Mouse (Mus musculus) cerebellum, adult 2 months (tissue): Measurements from ENCODE around the gene Ap3d1.

Source experiments
- CTCF ChIP-seq: fragments of 200-500 bp; IDR thresholded peaks from 2 replicates; pipeline ENCODE4 v1.5.1; 2011; ENCODE audit warnings: low read depth, mild to moderate bottlenecking, control low read depth, low read length, moderate library complexity, borderline replicate concordance; ENCODE audit not compliant: insufficient read depth
- POLR2A ChIP-seq: fragments of 200-500 bp; IDR thresholded peaks from 2 replicates; pipeline ENCODE4 v1.6.1; 2011; ENCODE audit warnings: low read length, control low read depth, borderline replicate concordance; ENCODE audit not compliant: insufficient read depth

DNA sequence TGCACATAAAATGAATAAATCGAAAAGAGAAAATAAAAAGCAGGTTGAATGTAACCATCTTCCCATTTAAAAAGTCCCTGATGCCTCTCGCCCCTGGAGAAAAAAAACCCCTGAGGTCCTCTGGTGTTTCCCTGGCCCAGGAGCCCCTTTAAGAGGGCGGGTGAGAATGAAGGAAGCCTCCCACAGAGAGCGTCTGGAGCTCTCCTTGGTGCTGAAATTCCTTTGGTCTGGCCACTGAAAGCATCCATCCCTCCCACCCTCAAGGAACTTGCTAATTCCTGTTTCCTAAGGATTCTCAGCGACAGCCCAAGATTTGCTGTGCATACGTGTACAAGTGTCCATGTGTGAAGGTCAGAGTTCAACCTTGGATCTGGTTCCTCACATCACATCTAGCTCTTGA, 6.5 kb upstream of the Ap3d1 start:
- TF ChIP-seq CTCF (no peak), POLR2A (no peak)
